13 mouse cellular contexts compared by ENCODE assay signal in genomic region chr10:62411431-62412410, GRCm38 (mm10). TPM values are rescaled to one million over a fixed set of nuclear protein-coding genes. Genes with fewer than 3 reads are reported as not detected.
DNase-seq lines count a peak whose midpoint lies in the region; ATAC-seq and TF ChIP-seq lines count a peak whose summit lies in the region.
"Had no signal": no experiment of that assay in that cellular context is flagged by ENCODE, and none has a peak within 500 bp of the region (broad histone marks: within the 10 kb centered on the region; RNA-seq: fewer than 3 reads in every experiment).

No protein-coding gene starts in this region.

- peak; percentile 17 for DNase-seq in lung, embryonic 14.5 days
- no peak for DNase-seq in lung, postnatal 36 days
- DNase-seq in MEL (ENCODE audit: low read depth, low spot score): peak; percentile 53
- peak; percentile 75 for DNase-seq in brain, adult 2 months (ENCODE audit: low read depth, low spot score)
- DNase-seq in embryonic facial prominence, embryonic 10.5 days (ENCODE audit: low spot score): peak; percentile 21
- no peak for DNase-seq in heart, adult 18-20 months
- no peak for DNase-seq in MN1 (ENCODE audit: low spot score)
- DNase-seq in urinary bladder, postnatal 4 days (ENCODE audit: low spot score in 2 of 2): no peak

- H3K79me2 ChIP-seq in MEL (ENCODE audit: control insufficient read depth, insufficient read depth, low read length, poor library complexity): no peaks in the 10 kb centered on the region

- H3K27ac ChIP-seq in lung, embryonic 14.5 days (ENCODE audit: low read depth): no peak overlapping the region
- no peak overlapping the region for H3K27ac ChIP-seq in MEL (ENCODE audit: control insufficient read depth, low read depth, low read length)
- H3K27ac ChIP-seq in embryonic facial prominence, embryonic 10.5 days (replicated peaks): no peak overlapping the region
- H3K27ac ChIP-seq: hindbrain, postnatal 0 days; liver, embryonic 14.5 days; midbrain, embryonic 15.5 days had no signal

- no peaks in the 10 kb centered on the region for H3K9me3 ChIP-seq in lung, embryonic 14.5 days (ENCODE audit: low read depth, low read length)
- H3K9me3 ChIP-seq in MEL (replicated peaks; ENCODE audit: insufficient read depth, low read length): no peaks in the 10 kb centered on the region
- no peaks in the 10 kb centered on the region for H3K9me3 ChIP-seq in embryonic facial prominence, embryonic 10.5 days
- H3K9me3 ChIP-seq: midbrain, embryonic 15.5 days had no signal

- no peak for TF ChIP-seq RAD21 in MEL (IDR thresholded peaks at IDR 0.05; ENCODE audit: low read depth, low read length)

- H3K4me3 ChIP-seq in lung, embryonic 14.5 days (ENCODE audit: low read depth, low read length): no peak overlapping the region
- H3K4me3 ChIP-seq in MEL (ENCODE audit: control insufficient read depth in 1 of 2, insufficient read depth in 1 of 2, low read depth in 2 of 2, low read length in 2 of 2): no peak overlapping the region
- H3K4me3 ChIP-seq in embryonic facial prominence, embryonic 10.5 days: no peak overlapping the region
- H3K4me3 ChIP-seq: midbrain, embryonic 15.5 days had no signal

- no peaks in the 10 kb centered on the region for H3K27me3 ChIP-seq in lung, embryonic 14.5 days (ENCODE audit: insufficient read depth, low read length)
- H3K27me3 ChIP-seq in MEL (ENCODE audit: control insufficient read depth in 1 of 2, insufficient read depth in 2 of 2, low read length in 2 of 2): no peaks in the 10 kb centered on the region
- peaks cover 10% of the 10 kb centered on the region for H3K27me3 ChIP-seq in embryonic facial prominence, embryonic 10.5 days (replicated peaks; ENCODE audit: low read depth, poor library complexity, severe bottlenecking)
- H3K27me3 ChIP-seq: midbrain, embryonic 15.5 days had no signal

- TF ChIP-seq EP300 in MEL (IDR thresholded peaks at IDR 0.05; ENCODE audit: low read depth in 1 of 2, low read length in 2 of 2): no peak

- WGBS in lung, embryonic 14.5 days: 62% methylated on average over 19 of the region's 19 CpGs
- WGBS in embryonic facial prominence, embryonic 10.5 days: 67% methylated on average over 19 of the region's 19 CpGs

- no peak for TF ChIP-seq CTCF in lung, embryonic 14.5 days (IDR thresholded peaks at IDR 0.05; ENCODE audit: low read depth)
- no peak for TF ChIP-seq CTCF in MEL (IDR thresholded peaks at IDR 0.05 in 2 of 3, conservative IDR thresholded peaks at IDR 0.05 in 1 of 3; ENCODE audit: control insufficient read depth in 1 of 3, insufficient read depth in 1 of 3, low read depth in 2 of 3, low read length in 3 of 3, poor library complexity in 1 of 3, severe bottlenecking in 1 of 3)

- H3K36me3 ChIP-seq in lung, embryonic 14.5 days (ENCODE audit: insufficient read depth): no peaks in the 10 kb centered on the region
- H3K36me3 ChIP-seq in MEL (ENCODE audit: control insufficient read depth in 1 of 2, insufficient read depth in 2 of 2, low read length in 2 of 2): peaks cover 0 to 16% of the 10 kb centered on the region in 2 experiments; a peak in 2 of 4 replicates
- no peaks in the 10 kb centered on the region for H3K36me3 ChIP-seq in embryonic facial prominence, embryonic 10.5 days (replicated peaks)
- H3K36me3 ChIP-seq: midbrain, embryonic 15.5 days had no signal

- H3K9ac ChIP-seq in lung, embryonic 14.5 days: no peak overlapping the region
- H3K9ac ChIP-seq in MEL (ENCODE audit: control insufficient read depth, low read depth, low read length, poor library complexity, severe bottlenecking): no peak overlapping the region
- H3K9ac ChIP-seq: liver, embryonic 14.5 days; midbrain, embryonic 15.5 days had no signal

- no peak for TF ChIP-seq POLR2A in MEL (IDR thresholded peaks at IDR 0.05; ENCODE audit: control insufficient read depth in 1 of 2, insufficient read depth in 1 of 2, low read depth in 1 of 2, low read length in 2 of 2, poor library complexity in 1 of 2)

- H3K4me1 ChIP-seq in lung, embryonic 14.5 days (ENCODE audit: insufficient read depth): 0 out of 2 replicates have a peak, but pooled peaks cover 4% of the 10 kb centered on the region
- peaks cover 2 to 33% of the 10 kb centered on the region in 2 experiments; a peak in 3 of 4 replicates for H3K4me1 ChIP-seq in MEL (ENCODE audit: control insufficient read depth in 1 of 2, insufficient read depth in 2 of 2, low read length in 2 of 2)
- peaks cover 22% of the 10 kb centered on the region for H3K4me1 ChIP-seq in embryonic facial prominence, embryonic 10.5 days
- H3K4me1 ChIP-seq: midbrain, embryonic 15.5 days had no signal

- no peak for ATAC-seq in lung, embryonic 14.5 days (ENCODE audit: insufficient read depth)

- no peak overlapping the region for H3K4me2 ChIP-seq in lung, embryonic 14.5 days
- H3K4me2 ChIP-seq: midbrain, embryonic 15.5 days had no signal

TF ChIP-seq in MEL, 35 proteins besides CTCF, POLR2A, EP300 and RAD21:
- TF ChIP-seq BHLHE40 (IDR thresholded peaks at IDR 0.05; ENCODE audit: borderline replicate concordance, low read depth, low read length) (no peak), SIN3A (IDR thresholded peaks at IDR 0.05; ENCODE audit: low read length) (peak; percentile 58)

RNA-seq across cellular contexts. Expression of gene Hkdc1, which starts 10.6 kb away (rescaled TPM):
- 1.4 and 1.5 TPM in 2 replicates for polyA plus RNA-seq in lung, embryonic 14.5 days (2014; fragmentation: Nextera tagmentation; extraction: Ambion mirVana)
- total RNA-seq in MEL (2012; rRNA removed): 0.42 and 0.69 TPM in 2 replicates
- under 1 TPM in 1 of 2 experiments, not detected in 1; 0.38 TPM for polyA plus RNA-seq in MEL (2012; ENCODE audit: insufficient read depth in 1 of 2, insufficient read length in 2 of 2, low read depth in 1 of 2, low replicate concordance in 2 of 2, missing spikeins in 1 of 2)
- 0.34 and 0.69 TPM in 2 replicates for polyA plus RNA-seq in embryonic facial prominence, embryonic 10.5 days (2016; fragmentation: Nextera tagmentation; extraction: Ambion mirVana)
- not detected for total RNA-seq in heart, adult 18-20 months (2021)
- total RNA-seq: adrenal gland, adult 8-10 months; granulocyte monocyte progenitor cell, adult 5-6 weeks had no signal

RNA-seq across cellular contexts. Expression of gene Hk1, which starts 32.0 kb away (rescaled TPM):
- 20.9 and 22.4 TPM in 2 replicates for polyA plus RNA-seq in lung, embryonic 14.5 days (2014; fragmentation: Nextera tagmentation; extraction: Ambion mirVana)
- 441 and 515 TPM in 2 replicates for total RNA-seq in MEL (2012; rRNA removed)
- 100 to 1,000 TPM; 192 to 740 TPM for polyA plus RNA-seq in MEL (2012; ENCODE audit: insufficient read depth in 1 of 2, insufficient read length in 2 of 2, low read depth in 1 of 2, low replicate concordance in 2 of 2, missing spikeins in 1 of 2)
- 29.1 and 31.7 TPM in 2 replicates for polyA plus RNA-seq in embryonic facial prominence, embryonic 10.5 days (2016; fragmentation: Nextera tagmentation; extraction: Ambion mirVana)
- 100 to 1,000 TPM; 104 to 110 TPM for total RNA-seq in heart, adult 18-20 months (2021)

RNA-seq across cellular contexts. Expression of gene 4930507D05Rik, which starts 37.6 kb away (rescaled TPM):
- 0.50 and 0.60 TPM in 2 replicates for polyA plus RNA-seq in lung, embryonic 14.5 days (2014; fragmentation: Nextera tagmentation; extraction: Ambion mirVana)
- 0.36 and 0.58 TPM in 2 replicates for total RNA-seq in MEL (2012; rRNA removed)
- polyA plus RNA-seq in MEL (2012; ENCODE audit: insufficient read depth in 1 of 2, insufficient read length in 2 of 2, low read depth in 1 of 2, low replicate concordance in 2 of 2, missing spikeins in 1 of 2): under 1 TPM in 1 of 2 experiments, not detected in 1; 0.33 TPM
- 0.90 and 1.2 TPM in 2 replicates for polyA plus RNA-seq in embryonic facial prominence, embryonic 10.5 days (2016; fragmentation: Nextera tagmentation; extraction: Ambion mirVana)
- under 1 TPM; 0.21 to 0.37 TPM for total RNA-seq in heart, adult 18-20 months (2021)

RNA-seq across cellular contexts. Expression of gene Supv3l1, which starts 37.8 kb away (rescaled TPM):
- 27.3 and 27.6 TPM in 2 replicates for polyA plus RNA-seq in lung, embryonic 14.5 days (2014; fragmentation: Nextera tagmentation; extraction: Ambion mirVana)
- 42.3 and 51.8 TPM in 2 replicates for total RNA-seq in MEL (2012; rRNA removed)
- 10 to 100 TPM in 1 of 2 experiments, not detected in 1; 72.0 TPM for polyA plus RNA-seq in MEL (2012; ENCODE audit: insufficient read depth in 1 of 2, insufficient read length in 2 of 2, low read depth in 1 of 2, low replicate concordance in 2 of 2, missing spikeins in 1 of 2)
- polyA plus RNA-seq in embryonic facial prominence, embryonic 10.5 days (2016; fragmentation: Nextera tagmentation; extraction: Ambion mirVana): 28.5 and 32.4 TPM in 2 replicates
- 10 to 100 TPM; 37.2 to 40.7 TPM for total RNA-seq in heart, adult 18-20 months (2021)

Comparison
In these comparisons a context has a peak if more than half of its experiments do, and no peak if none do; other contexts are left out.
1. DNase-seq: peak in lung, embryonic 14.5 days (single experiment), MEL (single experiment), brain, adult 2 months (single experiment) and embryonic facial prominence, embryonic 10.5 days (single experiment); none in lung, postnatal 36 days (single experiment), heart, adult 18-20 months (0 of 2), MN1 (single experiment) and urinary bladder, postnatal 4 days (0 of 2).